Mouse (Mus musculus) midbrain, embryonic 11.5 days (tissue): ENCODE data around the gene Zbtb17. TPM values are rescaled to one million over a fixed set of nuclear protein-coding genes. Genes with fewer than 3 reads are reported as not detected.

Experiments used
- ATAC-seq: fragments of 200-750 bp; cut with Nextera tagmentation; 2 replicates; pipeline ENCODE4 v1.8.0; 2017; ENCODE audit warnings: moderate TSS enrichment, moderate library complexity; ENCODE audit not compliant: low FRiP score
- DNase-seq: peaks from one replicate; pipeline ENCODE4 v3.0.0; 2015; ENCODE audit warnings: low spot score; ENCODE audit errors: missing footprints
- H3K27ac ChIP-seq: fragments of 300-500 bp; sonication (generic); 2 replicates; pipeline ENCODE4 v1.5.1; 2014; ENCODE audit warnings: low read depth, low read length
- H3K27me3 ChIP-seq: fragments of 300-500 bp; sonication (generic); 2 replicates; pipeline ENCODE4 v1.6.1; 2014; ENCODE audit warnings: mild to moderate bottlenecking, low read length, moderate library complexity, mixed read lengths; ENCODE audit not compliant: control insufficient read depth, insufficient read depth
- H3K36me3 ChIP-seq: fragments of 300-500 bp; sonication (generic); 2 replicates; pipeline ENCODE4 v1.6.1; 2014; ENCODE audit warnings: mild to moderate bottlenecking, low read length, moderate library complexity, mixed read lengths; ENCODE audit not compliant: control insufficient read depth, insufficient read depth
- H3K4me1 ChIP-seq: fragments of 300-500 bp; sonication (generic); 2 replicates; pipeline ENCODE4 v1.6.1; 2014; ENCODE audit warnings: low read length; ENCODE audit not compliant: control insufficient read depth, insufficient read depth
- H3K4me2 ChIP-seq: fragments of 300-500 bp; sonication (generic); 2 replicates; pipeline ENCODE4 v1.6.1; 2014; ENCODE audit warnings: mild to moderate bottlenecking, moderate library complexity
- H3K4me3 ChIP-seq: fragments of 300-500 bp; sonication (generic); 2 replicates; pipeline ENCODE4 v1.5.1; 2014; ENCODE audit warnings: low read depth, low read length
- H3K9ac ChIP-seq: fragments of 300-500 bp; sonication (generic); 2 replicates; pipeline ENCODE4 v1.6.1; 2014; ENCODE audit warnings: low read length
- H3K9me3 ChIP-seq: fragments of 300-500 bp; sonication (generic); 2 replicates; pipeline ENCODE4 v1.6.1; 2016; ENCODE audit warnings: low read length; ENCODE audit not compliant: control insufficient read depth
- WGBS: fragments of 180-500 bp; shearing (Covaris S2); extraction: QIAGEN DNeasy Blood & Tissue Kit; methylation state at CpG from one replicate; pipeline ENCODE4 v1.1.7; 2014; 5-methylcytosine and 5-hydroxymethylcytosine counted together
- polyA plus RNA-seq: library from polyadenylated mRNA; unstranded; fragments of >200 nt; fragmentation: Nextera tagmentation; extraction: Ambion mirVana; gene quantifications from 2 replicates; pipeline ENCODE4 v1.2.1, GENCODE M21; 2014

Gene Zbtb17
- polyA plus RNA-seq, 1 experiment from 2014 or later: 40.6 TPM

DNA sequence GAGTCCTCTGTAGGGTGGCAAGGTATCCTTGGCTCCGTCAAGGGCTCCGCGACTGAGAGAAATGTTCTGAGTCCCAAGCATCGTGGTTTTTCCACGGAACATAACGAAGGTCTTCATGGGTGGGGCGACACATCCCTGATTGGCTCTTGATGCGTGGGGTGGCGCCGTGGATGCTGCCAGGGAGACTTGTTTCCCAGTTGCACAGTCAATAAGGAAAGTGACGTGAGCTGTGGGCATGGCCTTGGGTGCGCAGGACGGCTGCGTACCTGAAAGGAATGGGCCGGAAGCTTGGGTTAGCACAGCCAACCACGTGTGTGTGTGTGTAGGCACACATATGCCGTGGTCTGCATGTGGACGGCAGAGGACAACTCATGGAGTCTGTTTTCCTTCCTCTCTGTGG is 11.3 kb upstream of the Zbtb17 start:
- DNase-seq: no peak
- no peak for ATAC-seq

DNA sequence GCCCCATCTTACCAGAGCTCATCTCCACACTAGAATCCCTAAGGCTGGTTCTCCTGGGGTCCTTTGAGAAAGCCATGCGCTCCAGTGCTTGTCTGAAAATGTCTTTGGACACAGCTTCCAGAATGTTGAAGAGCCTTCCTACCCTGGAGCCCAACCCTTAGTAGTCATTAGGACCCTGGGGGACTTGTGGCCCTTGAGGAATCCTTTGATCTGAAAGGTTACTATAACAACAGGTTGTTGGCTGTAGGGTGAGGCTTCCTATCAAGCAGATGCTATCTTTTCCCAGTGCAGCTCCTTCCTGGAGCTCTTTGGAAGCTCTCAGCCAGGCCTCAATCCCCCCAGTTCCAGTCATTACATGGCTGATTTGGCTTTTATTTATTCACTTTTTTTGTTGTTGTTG is 8.5 kb upstream of the Zbtb17 start, which contains the start of gene Srarp:
Srarp (minus strand) TSS at position 132 of the 400 bp plus-strand sequence.
- Histone ChIP-seq H3K36me3 (no peaks in the 10 kb centered on the region), H3K27ac (no peak within 1 kb of the TSS), H3K4me1 (no peaks in the 10 kb centered on the region), H3K27me3 (no peaks in the 10 kb centered on the region), H3K4me3 (no peak within 1 kb of the TSS), H3K9me3 (no peaks in the 10 kb centered on the region), H3K4me2 (no peak within 1 kb of the TSS), H3K9ac (no peak within 1 kb of the TSS)
- WGBS: 75% methylated on average over 1 of the region's 1 CpGs
- no peak for ATAC-seq
- no peak for DNase-seq

More for the DNA sequence above, 11.3 kb upstream of the Zbtb17 start:
- 86% methylated on average over 18 of the region's 18 CpGs for WGBS
- Histone ChIP-seq H3K9me3 (no peaks in the 10 kb centered on the region), H3K4me2 (no peak overlapping the region), H3K36me3 (no peaks in the 10 kb centered on the region), H3K4me3 (no peak overlapping the region), H3K27me3 (no peaks in the 10 kb centered on the region), H3K9ac (no peak overlapping the region), H3K27ac (no peak overlapping the region), H3K4me1 (no peaks in the 10 kb centered on the region)

DNA sequence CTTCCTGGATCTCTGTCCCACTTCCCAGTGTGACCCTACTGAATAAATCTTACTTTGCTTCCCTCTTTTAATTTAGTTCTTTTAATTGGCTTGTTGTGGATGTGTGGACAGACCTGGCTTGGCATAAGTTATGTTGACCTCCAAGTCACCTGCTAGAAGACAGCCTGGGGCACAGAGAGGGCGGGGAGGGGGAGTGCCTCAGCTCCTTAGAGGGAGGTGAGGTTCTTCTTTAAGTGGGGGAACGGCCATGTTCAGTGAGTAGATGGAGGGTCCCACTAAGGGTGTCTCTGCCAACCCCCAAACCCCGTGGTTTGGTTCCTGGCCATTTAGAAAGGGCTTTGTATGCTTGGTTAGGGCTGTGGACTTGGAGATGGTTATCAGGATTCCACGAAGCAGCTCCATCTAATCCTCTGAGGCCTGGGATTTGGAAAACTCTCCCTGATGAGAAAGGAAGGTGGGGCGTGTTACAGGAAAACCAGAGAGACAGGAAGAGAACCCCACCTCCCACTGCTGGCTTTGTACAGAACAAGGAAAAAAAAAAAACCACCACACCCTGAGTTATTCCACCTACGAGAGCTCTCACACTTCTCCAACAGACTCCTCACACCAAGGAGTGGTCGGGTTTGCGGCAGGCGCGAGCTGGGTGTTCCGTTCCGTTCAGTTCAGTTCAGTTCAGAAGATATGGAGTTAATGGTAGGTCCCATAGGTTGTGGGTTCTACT is 5.2 kb upstream of the Zbtb17 start:
- ATAC-seq (no peak), DNase-seq (no peak)
- Histone ChIP-seq H3K36me3 (no peaks in the 10 kb centered on the region), H3K27ac (no peak overlapping the region), H3K9ac (no peak overlapping the region), H3K4me1 (0 out of 2 replicates have a peak, but pooled peaks cover 3% of the 10 kb centered on the region), H3K9me3 (no peaks in the 10 kb centered on the region), H3K4me3 (no peak overlapping the region), H3K27me3 (no peaks in the 10 kb centered on the region), H3K4me2 (no peak overlapping the region)
- WGBS: 84% methylated on average over 12 of the region's 12 CpGs

DNA sequence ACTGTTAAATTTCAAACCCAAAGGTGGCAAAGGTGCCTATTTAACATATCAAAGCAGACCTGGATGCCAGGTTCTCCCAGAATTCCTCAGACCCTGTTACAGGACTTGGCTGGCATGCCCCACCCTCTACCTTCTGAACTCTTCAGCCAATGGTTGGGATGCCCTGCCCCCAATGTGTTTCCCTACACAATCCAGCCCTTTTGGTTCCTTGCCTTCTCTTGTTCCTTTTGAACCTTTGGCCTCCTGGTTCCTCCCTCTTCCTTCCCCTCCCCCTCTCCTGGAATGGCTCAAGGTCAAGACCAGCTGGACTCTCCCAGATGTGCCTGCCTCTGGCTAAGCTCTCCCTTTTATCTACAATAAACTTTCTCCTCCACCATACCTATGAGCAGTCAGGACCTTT is 3.6 kb upstream of the Zbtb17 start:
- Histone ChIP-seq H3K36me3 (no peaks in the 10 kb centered on the region), H3K4me1 (peaks cover 10% of the 10 kb centered on the region), H3K4me3 (no peak overlapping the region), H3K9ac (no peak overlapping the region), H3K27me3 (no peaks in the 10 kb centered on the region), H3K9me3 (no peaks in the 10 kb centered on the region), H3K4me2 (no peak overlapping the region), H3K27ac (no peak overlapping the region)
- ATAC-seq (no peak), DNase-seq (no peak)

DNA sequence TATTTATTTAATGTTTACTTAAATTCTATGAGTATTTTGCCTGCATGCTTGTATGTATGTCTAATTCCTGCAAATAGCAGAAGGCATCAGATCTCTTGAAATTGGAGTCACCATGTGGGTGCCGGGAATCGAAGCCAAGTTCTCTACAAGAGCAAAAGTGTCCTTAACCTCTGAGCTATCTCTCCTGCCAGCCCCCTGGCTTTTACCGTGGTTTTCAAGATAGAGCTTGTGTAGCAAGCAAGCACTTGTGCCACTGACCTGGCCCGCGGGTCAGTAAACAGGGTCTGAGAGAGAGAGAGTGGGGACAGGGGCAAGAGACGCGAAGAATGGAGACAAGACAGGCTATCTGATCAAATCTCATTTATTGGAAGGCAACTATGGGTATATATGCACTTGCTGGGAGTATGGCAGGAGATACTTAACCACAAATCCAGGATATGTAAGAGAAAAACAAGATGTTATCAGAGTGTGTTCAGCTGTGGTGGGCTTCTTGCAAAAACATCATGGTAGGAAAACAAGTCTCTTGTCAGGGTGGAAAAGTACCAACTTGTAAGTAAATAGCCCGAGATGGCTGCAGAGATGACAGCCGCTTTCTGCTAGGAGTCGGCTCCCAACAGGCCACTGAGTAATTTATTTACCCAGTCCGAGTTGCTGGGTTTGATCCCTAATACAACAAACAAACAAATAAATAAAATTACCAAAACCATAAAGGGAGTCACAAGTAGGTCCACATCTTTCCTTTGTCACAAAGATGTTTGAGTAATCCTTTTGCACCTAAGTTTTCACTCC is 619 bp upstream of the Zbtb17 start:
- ATAC-seq: no peak
- DNase-seq: no peak
- H3K4me1 ChIP-seq: peaks cover 11% of the 10 kb centered on the region
- H3K27me3 ChIP-seq: no peaks in the 10 kb centered on the region
- no peaks in the 10 kb centered on the region for H3K9me3 ChIP-seq
- peak overlapping the region; percentile 98 for H3K9ac ChIP-seq
- H3K4me3 ChIP-seq: peak overlapping the region; percentile 100
- peak overlapping the region; percentile 53 for H3K4me2 ChIP-seq
- H3K27ac ChIP-seq: no peak overlapping the region
- H3K36me3 ChIP-seq: peaks cover 11% of the 10 kb centered on the region
- WGBS: 50% methylated on average over 11 of the region's 11 CpGs

DNA sequence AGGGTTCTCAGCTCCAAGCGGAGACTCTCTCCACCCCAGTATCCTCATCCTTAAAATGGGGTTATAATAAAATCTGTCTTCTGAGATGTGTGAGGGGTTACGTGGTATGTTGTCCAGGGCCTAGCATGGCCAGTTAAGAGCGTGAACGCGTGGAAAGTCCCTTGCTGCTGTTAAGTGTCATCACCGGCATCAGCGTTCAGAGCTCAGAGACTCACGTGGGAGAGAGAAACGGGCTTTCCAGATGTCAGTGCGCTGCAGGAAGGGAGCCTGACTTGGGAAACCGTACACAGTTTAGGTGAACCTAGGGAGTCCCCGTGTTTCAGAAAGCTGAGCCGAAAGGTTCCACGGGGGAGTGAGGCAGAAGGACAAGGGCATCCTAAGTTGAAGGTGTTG is 870 bp downstream of the Zbtb17 start:
- ATAC-seq (no peak), DNase-seq (peak; percentile 91)
- Histone ChIP-seq H3K4me2 (peak overlapping the region; percentile 85), H3K9ac (peak overlapping the region; percentile 98), H3K27ac (no peak overlapping the region), H3K4me3 (peak overlapping the region; percentile 100), H3K36me3 (peaks cover 11% of the 10 kb centered on the region), H3K4me1 (peaks cover 11% of the 10 kb centered on the region), H3K27me3 (no peaks in the 10 kb centered on the region), H3K9me3 (no peaks in the 10 kb centered on the region)
- 18% methylated on average over 14 of the region's 14 CpGs for WGBS

DNA sequence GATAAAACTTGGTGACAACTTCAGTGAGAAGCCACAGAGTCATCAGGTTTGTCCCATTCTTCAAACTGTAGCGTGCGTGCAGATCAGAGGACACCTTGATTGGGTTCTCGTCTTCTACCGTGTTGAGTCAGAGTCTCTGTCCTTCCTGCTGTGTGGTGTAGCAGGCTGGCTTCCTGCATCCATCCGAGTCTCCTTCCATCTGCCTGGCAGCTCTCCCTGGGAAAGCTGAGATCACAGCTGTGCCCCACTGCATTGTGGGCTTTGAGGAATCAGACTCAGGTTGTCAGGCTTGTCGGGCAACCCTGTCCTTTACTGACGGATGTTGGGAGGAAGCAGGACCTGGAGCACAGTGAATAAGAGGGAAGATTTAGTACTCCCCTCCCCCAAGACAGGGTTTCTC is 1.8 kb downstream of the Zbtb17 start:
- H3K4me3 ChIP-seq: no peak overlapping the region

DNA sequence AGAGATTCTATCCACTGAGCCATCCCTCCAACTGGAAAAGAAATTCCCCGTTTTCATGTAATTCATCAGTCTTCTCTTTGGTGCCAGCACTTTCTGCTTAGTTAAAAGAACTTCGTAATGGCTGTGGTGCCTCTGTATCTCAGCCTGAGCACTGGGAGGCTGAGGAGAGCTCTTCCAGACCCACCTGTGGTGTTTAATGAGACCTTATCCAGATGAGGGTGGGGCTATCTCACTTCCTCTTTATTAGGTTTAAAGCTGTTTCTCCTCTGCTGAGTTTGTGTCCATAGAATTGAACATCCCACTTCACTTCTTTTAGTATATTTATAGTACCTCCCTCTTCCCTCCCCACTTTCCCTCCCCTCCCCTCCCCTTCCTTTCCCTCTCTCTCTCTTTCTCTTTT is 6.8 kb downstream of the Zbtb17 start:
- H3K27me3 ChIP-seq: no peaks in the 10 kb centered on the region
- WGBS: 90% methylated on average over 2 of the region's 2 CpGs
- peaks cover 11% of the 10 kb centered on the region for H3K36me3 ChIP-seq
- H3K9me3 ChIP-seq: no peaks in the 10 kb centered on the region
- no peaks in the 10 kb centered on the region for H3K4me1 ChIP-seq
- no peak overlapping the region for H3K9ac ChIP-seq
- no peak overlapping the region for H3K4me2 ChIP-seq
- ATAC-seq: no peak
- no peak for DNase-seq
- H3K27ac ChIP-seq: no peak overlapping the region
- no peak overlapping the region for H3K4me3 ChIP-seq

More for the DNA sequence above, 1.8 kb downstream of the Zbtb17 start:
- WGBS: 83% methylated on average over 7 of the region's 7 CpGs
- no peak overlapping the region for H3K4me2 ChIP-seq
- no peak for ATAC-seq
- DNase-seq: no peak
- H3K4me1 ChIP-seq: peaks cover 11% of the 10 kb centered on the region
- no peak overlapping the region for H3K27ac ChIP-seq
- no peak overlapping the region for H3K9ac ChIP-seq
- peaks cover 11% of the 10 kb centered on the region for H3K36me3 ChIP-seq
- H3K27me3 ChIP-seq: no peaks in the 10 kb centered on the region
- no peaks in the 10 kb centered on the region for H3K9me3 ChIP-seq

DNA sequence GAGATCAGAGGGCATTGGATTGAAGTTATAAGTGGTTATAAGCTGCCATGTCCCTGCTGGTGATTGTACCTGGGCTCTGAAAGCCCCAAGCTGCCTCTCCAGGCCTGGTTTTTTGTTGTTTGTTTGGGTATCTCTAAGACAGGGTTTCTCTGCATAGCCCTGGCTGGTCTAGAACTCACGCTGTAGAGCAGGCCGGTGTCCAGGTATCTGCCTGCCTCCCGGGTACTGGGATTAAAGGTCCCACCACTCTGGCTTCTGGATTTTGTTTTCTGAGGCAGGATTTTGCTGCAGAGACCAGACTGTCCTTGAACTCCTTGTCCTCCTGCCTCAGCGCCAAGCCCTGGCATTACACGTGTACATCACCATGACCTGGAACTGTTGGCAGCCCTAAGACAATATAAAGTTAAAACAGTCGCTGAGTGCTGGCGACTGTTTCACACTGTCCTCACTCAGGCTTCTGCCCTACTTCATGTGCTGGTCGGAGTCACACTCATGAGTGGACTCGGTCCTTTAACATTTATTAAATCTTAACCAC is 7.5 kb downstream of the Zbtb17 start:
- DNase-seq: no peak
- Histone ChIP-seq H3K9ac (no peak overlapping the region), H3K9me3 (no peaks in the 10 kb centered on the region), H3K4me1 (no peaks in the 10 kb centered on the region), H3K4me3 (no peak overlapping the region), H3K27ac (no peak overlapping the region), H3K4me2 (no peak overlapping the region), H3K36me3 (peaks cover 8% of the 10 kb centered on the region), H3K27me3 (no peaks in the 10 kb centered on the region)
- ATAC-seq: no peak
- 93% methylated on average over 9 of the region's 9 CpGs for WGBS
